Mouse (Mus musculus) midbrain, embryonic 16.5 days (tissue): ENCODE data around the gene Dpagt1. TPM values are rescaled to one million over a fixed set of nuclear protein-coding genes. Genes with fewer than 3 reads are reported as not detected.
"Not testable (repeated sequence)": the region's sequence is repeated elsewhere in the genome, so short reads cannot be mapped to it uniquely, and the experiment has no call there.

Source experiments
- ATAC-seq: fragments of 200-750 bp; cut with Nextera tagmentation; 2 replicates; pipeline ENCODE4 v1.8.0; 2017; ENCODE audit warnings: moderate TSS enrichment
- H3K27ac ChIP-seq: fragments of 300-500 bp; sonication (generic); 2 replicates; pipeline ENCODE4 v1.5.1; 2014; ENCODE audit warnings: mild to moderate bottlenecking, low read length, mixed read lengths
- H3K27me3 ChIP-seq: fragments of 300-500 bp; sonication (generic); 2 replicates; pipeline ENCODE4 v1.6.1; 2014; ENCODE audit warnings: low read depth, low read length, mixed read lengths; ENCODE audit not compliant: control insufficient read depth, insufficient read depth
- H3K36me3 ChIP-seq: fragments of 300-500 bp; sonication (generic); 2 replicates; pipeline ENCODE4 v1.6.1; 2014; ENCODE audit warnings: mild to moderate bottlenecking, low read length, moderate library complexity, mixed read lengths; ENCODE audit not compliant: control insufficient read depth, insufficient read depth
- H3K4me1 ChIP-seq: fragments of 300-500 bp; sonication (generic); 2 replicates; pipeline ENCODE4 v1.6.1; 2014; ENCODE audit warnings: mild to moderate bottlenecking, low read length, mixed read lengths; ENCODE audit not compliant: control insufficient read depth, insufficient read depth
- H3K4me2 ChIP-seq: fragments of 300-500 bp; sonication (generic); 2 replicates; pipeline ENCODE4 v1.6.1; 2014; ENCODE audit warnings: mild to moderate bottlenecking, low read length, mixed read lengths
- H3K4me3 ChIP-seq: fragments of 300-500 bp; sonication (generic); 2 replicates; pipeline ENCODE4 v1.5.1; 2014; ENCODE audit warnings: low read depth, mild to moderate bottlenecking, low read length, moderate library complexity, mixed read lengths
- H3K9ac ChIP-seq: fragments of 300-500 bp; sonication (generic); 2 replicates; pipeline ENCODE4 v1.6.1; 2014; ENCODE audit warnings: low read depth, low read length, mixed read lengths
- H3K9me3 ChIP-seq: fragments of 300-500 bp; sonication (generic); replicated peaks from 2 replicates; pipeline ENCODE4 v1.6.1; 2014; ENCODE audit warnings: mild to moderate bottlenecking, low read length, mixed read lengths; ENCODE audit not compliant: control insufficient read depth, poor library complexity, severe bottlenecking
- WGBS: fragments of 180-500 bp; shearing (Covaris S2); extraction: QIAGEN DNeasy Blood & Tissue Kit; methylation state at CpG from one replicate; pipeline ENCODE4 v1.1.7; 2014; 5-methylcytosine and 5-hydroxymethylcytosine counted together
- polyA plus RNA-seq: library from polyadenylated mRNA; unstranded; fragments of >200 nt; fragmentation: Nextera tagmentation; extraction: Ambion mirVana; gene quantifications from 2 replicates; pipeline ENCODE4 v1.2.1, GENCODE M21; 2015

Gene Dpagt1
- polyA plus RNA-seq, 1 experiment from 2014 or later, result 39.6 TPM

- H3K9ac ChIP-seq, result peak within 1 kb of the TSS; percentile 84
- H3K4me1 ChIP-seq, result peaks cover 18% of the 10 kb centered on the region
- H3K36me3 ChIP-seq, result peaks cover 15% of the 10 kb centered on the region
- no peaks in the 10 kb centered on the region for H3K9me3 ChIP-seq
- WGBS, result under 1% methylated on average over 86 of the region's 91 CpGs
- H3K27me3 ChIP-seq, result no peaks in the 10 kb centered on the region
- H3K27ac ChIP-seq, result peak within 1 kb of the TSS; percentile 94
- ATAC-seq, result peak; percentile 95
- H3K4me2 ChIP-seq, result peak within 1 kb of the TSS; percentile 96
- peak within 1 kb of the TSS; percentile 91 for H3K4me3 ChIP-seq
Observed at GRCm38 (mm10) chr9:44334396-44335330, 8.8 kb downstream of the Dpagt1 start, which contains the start of gene H2afx. Gene H2afx (plus strand): TSS chr9:44334694.

- H3K9ac ChIP-seq, result peak overlapping the region; percentile 84
- no peaks in the 10 kb centered on the region for H3K27me3 ChIP-seq
- under 1% methylated on average over 45 of the region's 50 CpGs for WGBS
- H3K4me1 ChIP-seq, result peaks cover 18% of the 10 kb centered on the region
- peak overlapping the region; percentile 91 for H3K4me3 ChIP-seq
- no peak for ATAC-seq
- peak overlapping the region; percentile 94 for H3K27ac ChIP-seq
- H3K9me3 ChIP-seq, result no peaks in the 10 kb centered on the region
- peak overlapping the region; percentile 96 for H3K4me2 ChIP-seq
- peaks cover 15% of the 10 kb centered on the region for H3K36me3 ChIP-seq
Observed at GRCm38 (mm10) chr9:44335331-44336092, 9.7 kb downstream of the Dpagt1 start.

GRCm38 (mm10) chr9:44336093-44336406, 10.2 kb downstream of the Dpagt1 start:
- peak overlapping the region; percentile 94; the same call in 1 of the 2 replicates for H3K27ac ChIP-seq
- H3K4me1 ChIP-seq, result peaks cover 18% of the 10 kb centered on the region
- peaks cover 13% of the 10 kb centered on the region for H3K36me3 ChIP-seq
- ATAC-seq, result no peak
- H3K27me3 ChIP-seq, result no peaks in the 10 kb centered on the region
- no peaks in the 10 kb centered on the region for H3K9me3 ChIP-seq
- peak overlapping the region; percentile 91 for H3K4me3 ChIP-seq
- peak overlapping the region; percentile 84 for H3K9ac ChIP-seq
- peak overlapping the region; percentile 96 for H3K4me2 ChIP-seq
- 3% methylated on average over 5 of the region's 5 CpGs for WGBS

DNA sequence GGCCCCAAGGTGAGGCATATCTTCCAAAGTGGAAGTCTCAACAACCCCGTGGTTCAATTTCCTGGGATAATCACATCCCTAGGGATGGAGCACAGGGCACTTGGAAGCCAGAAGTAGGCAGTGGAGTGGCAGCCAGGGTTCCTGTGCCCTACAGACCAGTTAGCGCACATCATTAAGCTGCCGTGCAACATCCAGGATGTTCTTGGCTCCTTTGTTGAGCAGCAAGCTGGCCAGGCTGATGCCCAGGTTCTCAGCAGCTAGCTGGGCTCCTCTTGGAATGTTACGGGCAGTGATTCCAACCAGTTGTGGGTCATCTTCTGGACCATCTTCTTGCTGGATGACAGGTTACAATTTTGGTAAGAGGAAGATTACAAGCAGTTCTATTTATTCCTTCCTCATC, 10.7 kb downstream of the Dpagt1 start:
- Histone ChIP-seq H3K36me3 (peaks cover 13% of the 10 kb centered on the region), H3K4me2 (peak overlapping the region; percentile 96), H3K4me1 (peaks cover 18% of the 10 kb centered on the region), H3K9ac (peak overlapping the region; percentile 52)
- not testable (repeated sequence) for H3K27me3 ChIP-seq, H3K9me3 ChIP-seq, ATAC-seq, H3K27ac ChIP-seq, H3K4me3 ChIP-seq
- WGBS, result 29% methylated on average over 4 of the region's 4 CpGs

GRCm38 (mm10) chr9:44336964-44337363, 11.1 kb downstream of the Dpagt1 start:
- peak overlapping the region; percentile 52; the same call in 1 of the 2 replicates for H3K9ac ChIP-seq
- no peaks in the 10 kb centered on the region for H3K9me3 ChIP-seq
- 84% methylated on average over 3 of the region's 3 CpGs for WGBS
- no peaks in the 10 kb centered on the region for H3K27me3 ChIP-seq
- H3K4me1 ChIP-seq, result peaks cover 18% of the 10 kb centered on the region
- H3K4me3 ChIP-seq, result no peak overlapping the region; the same call in 1 of the 2 replicates
- H3K4me2 ChIP-seq, result peak overlapping the region; percentile 96
- H3K27ac ChIP-seq, result no peak overlapping the region
- H3K36me3 ChIP-seq, result peaks cover 13% of the 10 kb centered on the region
- no peak for ATAC-seq

GRCm38 (mm10) chr9:44337436-44338169, 11.8 kb downstream of the Dpagt1 start:
- H3K9ac ChIP-seq, result no peak overlapping the region
- no peak overlapping the region for H3K4me3 ChIP-seq

DNA sequence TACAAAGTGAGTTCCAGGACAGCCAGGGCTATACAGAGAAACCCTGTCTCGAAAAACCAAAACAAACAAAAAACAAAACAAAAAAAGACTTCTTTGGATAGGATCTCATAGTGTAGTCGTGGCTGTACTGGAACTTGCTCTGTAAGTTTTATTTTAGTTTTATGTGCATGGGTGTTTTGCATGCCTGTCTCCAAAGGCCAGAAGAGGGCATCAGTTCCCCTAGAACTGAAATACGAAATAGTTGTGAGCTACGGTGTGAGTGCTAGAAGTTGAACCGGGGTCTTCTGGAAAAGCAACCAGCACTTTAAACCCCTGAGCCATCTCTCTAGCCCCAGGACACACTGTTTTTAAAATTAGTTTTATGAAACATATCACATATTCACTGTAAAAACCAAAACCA, 12.8 kb downstream of the Dpagt1 start:
- Histone ChIP-seq H3K27me3 (no peaks in the 10 kb centered on the region), H3K9me3 (no peaks in the 10 kb centered on the region), H3K27ac (no peak overlapping the region), H3K4me3 (no peak overlapping the region), H3K9ac (no peak overlapping the region), H3K4me2 (no peak overlapping the region), H3K36me3 (peaks cover 5% of the 10 kb centered on the region; the same call in 1 of the 2 replicates), H3K4me1 (peaks cover 23% of the 10 kb centered on the region)
- ATAC-seq, result no peak
- WGBS, result 80% methylated on average over 5 of the region's 5 CpGs

More at GRCm38 (mm10) chr9:44337436-44338169, 11.8 kb downstream of the Dpagt1 start:
- H3K4me2 ChIP-seq, result no peak overlapping the region
- WGBS, result 57% methylated on average over 9 of the region's 9 CpGs
- H3K27me3 ChIP-seq, result no peaks in the 10 kb centered on the region
- no peak for ATAC-seq
- H3K27ac ChIP-seq, result no peak overlapping the region
- peaks cover 12% of the 10 kb centered on the region for H3K36me3 ChIP-seq
- peaks cover 18% of the 10 kb centered on the region for H3K4me1 ChIP-seq
- H3K9me3 ChIP-seq, result no peaks in the 10 kb centered on the region

DNA sequence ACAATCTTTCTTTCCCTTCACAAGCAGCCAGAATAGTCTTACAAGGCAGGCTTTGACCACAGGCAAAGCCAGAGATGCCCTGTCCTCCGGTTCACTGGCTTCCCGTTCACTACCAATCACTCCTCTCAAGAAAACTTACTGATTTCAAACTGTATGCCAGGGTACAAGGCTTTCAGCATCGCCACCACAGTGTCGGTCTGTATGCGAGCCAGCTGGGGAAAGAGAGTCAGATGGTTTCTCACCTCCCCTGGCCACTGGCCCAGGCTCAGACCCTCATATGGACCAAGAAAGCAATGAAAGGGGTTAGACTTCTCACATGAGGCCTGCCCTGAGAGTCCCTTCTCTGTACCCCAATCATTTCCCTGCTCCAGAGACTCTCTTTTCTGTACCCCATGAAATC, 15.7 kb downstream of the Dpagt1 start:
- WGBS, result 94% methylated on average over 5 of the region's 5 CpGs

More for the DNA sequence above, 15.7 kb downstream of the Dpagt1 start:
- H3K36me3 ChIP-seq, result peaks cover 5% of the 10 kb centered on the region; the same call in 1 of the 2 replicates
- peaks cover 15% of the 10 kb centered on the region for H3K4me1 ChIP-seq
- H3K9me3 ChIP-seq, result no peaks in the 10 kb centered on the region
- H3K27ac ChIP-seq, result no peak overlapping the region
- ATAC-seq, result no peak
- H3K9ac ChIP-seq, result no peak overlapping the region
- H3K27me3 ChIP-seq, result no peaks in the 10 kb centered on the region
- no peak overlapping the region for H3K4me3 ChIP-seq
- no peak overlapping the region for H3K4me2 ChIP-seq
